Mouse (Mus musculus) liver, adult 2 months (tissue): ENCODE data around the gene Map4.

Experiments
- CTCF ChIP-seq: fragments of 200-500 bp; IDR thresholded peaks from 2 replicates; pipeline ENCODE4 v1.5.1; 2011; ENCODE audit warnings: low read depth, low read length, control low read depth
- POLR2A ChIP-seq: fragments of 200-500 bp; IDR thresholded peaks from 2 replicates; pipeline ENCODE4 v1.6.1; 2011; ENCODE audit warnings: low read length, control low read depth; ENCODE audit not compliant: insufficient read depth; ENCODE audit errors: extremely low read depth

GRCm38 (mm10) chr9:109932361-109932755 lies 1.1 kb downstream of the Map4 start:
- no peak for TF ChIP-seq CTCF
- no peak for TF ChIP-seq POLR2A
